Mouse (Mus musculus): ENCODE measurements around the gene Ptpn14.

- TF ChIP-seq POLR2A (IDR thresholded peaks at IDR 0.05; ENCODE audit: insufficient read depth, low read depth, low read length) (no peak), CTCF (IDR thresholded peaks at IDR 0.05) (no peak), EP300 (IDR thresholded peaks at IDR 0.05; ENCODE audit: insufficient read depth, low read depth, low read length) (no peak)
Measured at GRCm38 (mm10) chr1:189757054-189757408, 29.0 kb downstream of the Ptpn14 start.
